Mouse (Mus musculus): ENCODE data around the gene Tti1. TPM values are rescaled to one million over a fixed set of nuclear protein-coding genes. Genes with fewer than 3 reads are reported as not detected.
A peak's percentile ranks its signal among the peaks of the same experiment; 100 is the strongest.

Gene Tti1
- polyA plus RNA-seq (2012; fragmentation: generic; extraction: Trizol): 11.3 TPM

DNA sequence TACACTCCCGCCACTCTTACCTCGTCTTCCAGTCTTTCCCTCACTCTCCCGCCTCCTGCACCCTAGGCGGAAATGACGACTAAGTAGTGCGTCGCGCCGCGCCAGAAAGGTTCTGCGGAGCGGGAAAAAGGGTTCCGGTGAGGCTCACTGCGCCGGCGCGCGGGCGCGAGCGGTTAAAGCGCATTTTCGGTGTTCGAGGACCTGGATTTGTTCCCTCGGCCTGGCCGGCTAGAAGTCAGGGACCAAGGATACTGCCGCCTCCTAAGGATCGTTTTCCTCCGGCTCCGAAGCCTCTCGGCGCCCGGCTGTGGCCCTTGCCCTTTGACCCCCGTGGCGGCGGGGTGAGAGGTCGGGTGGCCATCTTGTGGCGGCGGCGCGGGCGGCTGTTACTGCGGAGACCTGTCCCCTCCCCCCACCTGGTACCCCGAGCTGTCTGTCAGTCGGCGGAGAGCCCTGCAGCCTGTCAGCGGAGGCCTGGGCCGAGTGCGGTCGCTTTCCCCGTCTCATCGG lies at the start of gene Tti1, which contains the start of gene Rprd1b:
Gene Tti1 (minus strand): TSS at position 80 of the 510 bp plus-strand sequence.
Gene Rprd1b (plus strand): TSS at position 144 of the 510 bp plus-strand sequence.
- no peaks in the 10 kb centered on the region for H3K36me3 ChIP-seq (ENCODE audit: control insufficient read depth, insufficient read depth)
- H3K4me3 ChIP-seq: peak within 1 kb of the TSS; percentile 98
- H3K79me2 ChIP-seq (ENCODE audit: control insufficient read depth, insufficient read depth): peaks cover 61% of the 10 kb centered on the region
- peak; percentile 78 for TF ChIP-seq POLR2A (IDR thresholded peaks at IDR 0.05; ENCODE audit: insufficient read length, low read depth)
- peak; percentile 53 for TF ChIP-seq SRF (IDR thresholded peaks at IDR 0.05; ENCODE audit: control insufficient read depth, insufficient read length, low read depth)
- TF ChIP-seq MAX (IDR thresholded peaks at IDR 0.05; ENCODE audit: low read depth): no peak
- TF ChIP-seq REST (IDR thresholded peaks at IDR 0.05; ENCODE audit: insufficient read depth, insufficient read length): no peak
- TF ChIP-seq MYOD1 (IDR thresholded peaks at IDR 0.05; ENCODE audit: control insufficient read depth in 1 of 3, insufficient read length in 2 of 3, low read depth in 2 of 3): peak in 1 of 3 experiments; percentile 56
- no peak for TF ChIP-seq TCF12 (IDR thresholded peaks at IDR 0.05; ENCODE audit: insufficient read depth, poor library complexity, severe bottlenecking)
- no peak for TF ChIP-seq CEBPB (IDR thresholded peaks at IDR 0.05; ENCODE audit: insufficient read depth, poor library complexity, severe bottlenecking)
- TF ChIP-seq E2F4 (IDR thresholded peaks at IDR 0.05; ENCODE audit: insufficient read depth): peak; percentile 80
- TF ChIP-seq MYOG (IDR thresholded peaks at IDR 0.05; ENCODE audit: control insufficient read depth in 1 of 3, insufficient read depth in 1 of 3, insufficient read length in 2 of 3, low read depth in 2 of 3): peak in 1 of 3 experiments; percentile 53
- peak; percentile 87 for TF ChIP-seq POLR2AphosphoS2 (IDR thresholded peaks at IDR 0.05; ENCODE audit: insufficient read length, low read depth)
- no peak for TF ChIP-seq TCF3 (IDR thresholded peaks at IDR 0.05; ENCODE audit: insufficient read length, low read depth)
- no peak for TF ChIP-seq USF1 (IDR thresholded peaks at IDR 0.05; ENCODE audit: low read depth)
- H3ac ChIP-seq (ENCODE audit: control insufficient read depth, insufficient read length): peak within 1 kb of the TSS; percentile 83
- peak within 1 kb of the TSS; percentile 88 for H3K4me2 ChIP-seq (ENCODE audit: low read depth)
- no peaks in the 10 kb centered on the region for H3K27me3 ChIP-seq (ENCODE audit: control insufficient read depth, insufficient read depth, insufficient read length)

DNA sequence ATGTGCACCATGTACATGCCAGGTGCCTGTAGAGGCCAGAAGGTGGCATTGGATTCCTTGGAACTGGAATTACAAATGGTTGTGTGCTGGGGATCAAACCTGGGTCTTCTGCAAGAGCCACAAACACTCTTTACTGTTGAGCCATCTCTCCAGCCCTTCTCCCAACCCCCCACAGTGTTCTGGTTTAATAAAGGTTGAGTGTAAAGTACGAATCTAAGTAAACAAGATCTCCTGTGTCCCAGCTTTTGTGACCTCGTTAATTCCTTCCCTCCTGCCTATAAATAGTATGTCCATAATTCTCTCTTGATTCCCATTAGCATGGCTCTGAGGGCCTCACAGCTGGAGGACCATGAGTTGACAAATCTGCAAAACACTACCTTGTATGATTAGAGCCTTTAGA lies 49.7 kb upstream of the Tti1 start:
- Histone ChIP-seq H3K27me3 (ENCODE audit: control insufficient read depth, insufficient read depth, insufficient read length) (no peaks in the 10 kb centered on the region), H3K4me3 (no peak overlapping the region), H3K4me2 (ENCODE audit: low read depth) (no peak overlapping the region), H3ac (ENCODE audit: control insufficient read depth, insufficient read length) (no peak overlapping the region), H3K79me2 (ENCODE audit: control insufficient read depth, insufficient read depth) (no peaks in the 10 kb centered on the region), H3K36me3 (ENCODE audit: control insufficient read depth, insufficient read depth) (peaks cover 21% of the 10 kb centered on the region)
- TF ChIP-seq CEBPB (IDR thresholded peaks at IDR 0.05; ENCODE audit: insufficient read depth, poor library complexity, severe bottlenecking): no peak

DNA sequence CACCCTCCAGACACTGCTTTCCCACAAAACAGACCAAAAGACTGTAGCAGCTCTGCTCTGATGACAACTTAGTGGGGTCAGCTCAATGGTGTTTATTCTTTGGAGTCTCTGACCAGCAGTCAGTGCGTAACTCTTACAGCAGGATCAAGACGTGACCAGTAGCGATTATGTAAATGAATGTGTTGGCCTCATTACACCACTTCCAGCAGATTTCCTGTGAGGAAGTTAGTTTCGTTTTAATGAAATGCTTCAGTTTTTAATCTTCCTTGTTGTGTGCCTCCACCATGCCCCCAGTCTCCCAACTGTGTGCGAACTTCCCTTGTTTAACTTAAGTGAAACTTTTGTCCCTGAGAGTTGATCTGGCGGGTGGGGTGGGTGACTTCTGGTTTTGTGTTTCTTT lies 48.5 kb upstream of the Tti1 start:
- TF ChIP-seq REST (IDR thresholded peaks at IDR 0.05; ENCODE audit: insufficient read depth, insufficient read length) (no peak), USF1 (IDR thresholded peaks at IDR 0.05; ENCODE audit: low read depth) (no peak), TCF3 (IDR thresholded peaks at IDR 0.05; ENCODE audit: insufficient read length, low read depth) (no peak), MAX (IDR thresholded peaks at IDR 0.05; ENCODE audit: low read depth) (no peak), MYOG (IDR thresholded peaks at IDR 0.05; ENCODE audit: control insufficient read depth in 1 of 3, insufficient read depth in 1 of 3, insufficient read length in 2 of 3, low read depth in 2 of 3) (no peak), CEBPB (IDR thresholded peaks at IDR 0.05; ENCODE audit: insufficient read depth, poor library complexity, severe bottlenecking) (no peak), POLR2AphosphoS2 (IDR thresholded peaks at IDR 0.05; ENCODE audit: insufficient read length, low read depth) (no peak), POLR2A (IDR thresholded peaks at IDR 0.05; ENCODE audit: insufficient read length, low read depth) (no peak)
- Histone ChIP-seq H3K79me2 (ENCODE audit: control insufficient read depth, insufficient read depth) (no peaks in the 10 kb centered on the region), H3ac (ENCODE audit: control insufficient read depth, insufficient read length) (no peak overlapping the region), H3K36me3 (ENCODE audit: control insufficient read depth, insufficient read depth) (peaks cover 21% of the 10 kb centered on the region), H3K27me3 (ENCODE audit: control insufficient read depth, insufficient read depth, insufficient read length) (no peaks in the 10 kb centered on the region), H3K4me3 (no peak overlapping the region), H3K4me2 (ENCODE audit: low read depth) (no peak overlapping the region)

DNA sequence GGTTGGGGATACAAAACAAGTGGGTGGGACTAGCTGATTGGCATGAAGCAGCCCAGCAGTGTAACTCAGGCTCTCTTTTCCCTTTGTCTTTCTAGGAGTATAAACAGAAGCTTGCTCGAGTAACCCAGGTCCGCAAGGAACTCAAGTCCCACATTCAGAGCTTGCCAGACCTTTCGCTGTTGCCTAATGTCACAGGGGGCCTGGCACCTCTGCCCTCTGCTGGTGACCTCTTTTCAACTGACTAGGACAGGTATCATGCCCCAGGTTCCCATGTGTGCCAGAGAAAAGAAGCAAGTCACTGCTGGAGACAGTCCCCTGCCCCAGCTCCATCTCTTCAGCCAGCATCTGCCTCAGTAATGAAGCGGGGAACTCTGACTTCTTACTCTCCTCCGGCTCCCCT lies 46.6 kb upstream of the Tti1 start:
- Histone ChIP-seq H3K79me2 (ENCODE audit: control insufficient read depth, insufficient read depth) (no peaks in the 10 kb centered on the region), H3ac (ENCODE audit: control insufficient read depth, insufficient read length) (no peak overlapping the region), H3K4me2 (ENCODE audit: low read depth) (no peak overlapping the region), H3K4me3 (no peak overlapping the region), H3K27me3 (ENCODE audit: control insufficient read depth, insufficient read depth, insufficient read length) (no peaks in the 10 kb centered on the region), H3K36me3 (ENCODE audit: control insufficient read depth, insufficient read depth) (peaks cover 35% of the 10 kb centered on the region)
- TF ChIP-seq POLR2AphosphoS2 (IDR thresholded peaks at IDR 0.05; ENCODE audit: insufficient read length, low read depth) (no peak), TCF3 (IDR thresholded peaks at IDR 0.05; ENCODE audit: insufficient read length, low read depth) (no peak), POLR2A (IDR thresholded peaks at IDR 0.05; ENCODE audit: insufficient read length, low read depth) (no peak), MYOD1 (IDR thresholded peaks at IDR 0.05; ENCODE audit: control insufficient read depth in 1 of 3, insufficient read length in 2 of 3, low read depth in 2 of 3) (no peak), E2F4 (IDR thresholded peaks at IDR 0.05; ENCODE audit: insufficient read depth) (no peak), MAX (IDR thresholded peaks at IDR 0.05; ENCODE audit: low read depth) (no peak), MYOG (IDR thresholded peaks at IDR 0.05; ENCODE audit: control insufficient read depth in 1 of 3, insufficient read depth in 1 of 3, insufficient read length in 2 of 3, low read depth in 2 of 3) (no peak), CEBPB (IDR thresholded peaks at IDR 0.05; ENCODE audit: insufficient read depth, poor library complexity, severe bottlenecking) (no peak), SRF (IDR thresholded peaks at IDR 0.05; ENCODE audit: control insufficient read depth, insufficient read length, low read depth) (no peak), TCF12 (IDR thresholded peaks at IDR 0.05; ENCODE audit: insufficient read depth, poor library complexity, severe bottlenecking) (no peak), USF1 (IDR thresholded peaks at IDR 0.05; ENCODE audit: low read depth) (no peak), REST (IDR thresholded peaks at IDR 0.05; ENCODE audit: insufficient read depth, insufficient read length) (no peak)

DNA sequence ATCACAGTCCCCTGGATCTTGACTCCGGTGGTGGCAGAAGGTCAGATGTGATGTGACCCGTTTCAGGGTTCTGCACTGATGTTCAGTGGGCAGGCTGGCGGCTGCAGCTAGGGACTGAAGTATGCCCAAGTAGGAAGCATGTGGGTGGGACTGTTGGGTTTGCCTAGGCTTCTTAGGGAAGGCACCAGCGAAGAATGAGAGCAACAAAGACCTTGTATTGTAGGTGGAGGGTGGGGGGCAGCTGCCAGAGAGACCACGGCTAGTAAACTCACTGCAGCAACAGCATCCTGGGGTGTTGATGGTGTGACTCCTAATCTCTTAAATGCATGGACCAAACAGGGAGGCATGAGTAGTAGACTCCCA lies 43.4 kb upstream of the Tti1 start:
- H3ac ChIP-seq (ENCODE audit: control insufficient read depth, insufficient read length): no peak overlapping the region
- H3K79me2 ChIP-seq (ENCODE audit: control insufficient read depth, insufficient read depth): no peaks in the 10 kb centered on the region
- H3K27me3 ChIP-seq (ENCODE audit: control insufficient read depth, insufficient read depth, insufficient read length): no peaks in the 10 kb centered on the region
- peaks cover 31% of the 10 kb centered on the region for H3K36me3 ChIP-seq (ENCODE audit: control insufficient read depth, insufficient read depth)
- TF ChIP-seq REST (IDR thresholded peaks at IDR 0.05; ENCODE audit: insufficient read depth, insufficient read length) (no peak), MYOG (IDR thresholded peaks at IDR 0.05; ENCODE audit: control insufficient read depth in 1 of 3, insufficient read depth in 1 of 3, insufficient read length in 2 of 3, low read depth in 2 of 3) (no peak), MAX (IDR thresholded peaks at IDR 0.05; ENCODE audit: low read depth) (no peak), SRF (IDR thresholded peaks at IDR 0.05; ENCODE audit: control insufficient read depth, insufficient read length, low read depth) (no peak), TCF12 (IDR thresholded peaks at IDR 0.05; ENCODE audit: insufficient read depth, poor library complexity, severe bottlenecking) (no peak), TCF3 (IDR thresholded peaks at IDR 0.05; ENCODE audit: insufficient read length, low read depth) (no peak), E2F4 (IDR thresholded peaks at IDR 0.05; ENCODE audit: insufficient read depth) (no peak), POLR2A (IDR thresholded peaks at IDR 0.05; ENCODE audit: insufficient read length, low read depth) (no peak), POLR2AphosphoS2 (IDR thresholded peaks at IDR 0.05; ENCODE audit: insufficient read length, low read depth) (no peak), MYOD1 (IDR thresholded peaks at IDR 0.05; ENCODE audit: control insufficient read depth in 1 of 3, insufficient read length in 2 of 3, low read depth in 2 of 3) (no peak), USF1 (IDR thresholded peaks at IDR 0.05; ENCODE audit: low read depth) (no peak), CEBPB (IDR thresholded peaks at IDR 0.05; ENCODE audit: insufficient read depth, poor library complexity, severe bottlenecking) (no peak)
- no peak overlapping the region for H3K4me3 ChIP-seq
- H3K4me2 ChIP-seq (ENCODE audit: low read depth): no peak overlapping the region

Measured in myocyte (in vitro differentiated cells).